Mouse (Mus musculus) layer of hippocampus, adult 18-20 months (tissue): ENCODE data around the gene Tgif2. TPM values are rescaled to one million over a fixed set of nuclear protein-coding genes. Genes with fewer than 3 reads are reported as not detected.
"Not testable (repeated sequence)": the region's sequence is repeated elsewhere in the genome, so short reads cannot be mapped to it uniquely, and the experiment has no call there.

Experiments used
- DNase-seq, 2 experiments: peaks; one replicate each; pipeline ENCODE4 v3.0.0; 2022; ENCODE audit warnings: low spot score in 2 of 2
- long read RNA-seq: library from polyadenylated mRNA; stranded (forward); transcript quantifications from one replicate; pipeline ENCODE4 v2.0.0, GENCODE M21; 2021
- total RNA-seq, 2 experiments: library from RNA; stranded (reverse); gene quantifications; 2 replicates each; pipeline ENCODE4 v1.2.3; 2021

The Tgif2 gene
- 1 to 10 TPM in 1 of 2 experiments, under 1 TPM in 1; 0.56 to 1.1 TPM for total RNA-seq
- long read RNA-seq, partial matches to known transcripts, result 0 of 4 reads
- long read RNA-seq, other reads (novel, unspliced or antisense), result 4 of 4 reads

- no peak for DNase-seq
These were observed at the start of gene Tgif2 for GRCm38 (mm10) chr2:156839319-156840191. Tgif2 (plus strand) TSS chr2:156840007.

GRCm38 (mm10) chr2:156798516-156798915 is 41.3 kb upstream of the Tgif2 start:
- no peak for DNase-seq

GRCm38 (mm10) chr2:156801045-156801444 is 38.8 kb upstream of the Tgif2 start:
- DNase-seq, result no peak

GRCm38 (mm10) chr2:156802116-156802515 is 37.7 kb upstream of the Tgif2 start:
- not testable (repeated sequence) for DNase-seq

GRCm38 (mm10) chr2:156803698-156804372 is 36.0 kb upstream of the Tgif2 start:
- no peak for DNase-seq

GRCm38 (mm10) chr2:156804589-156804988 is 35.2 kb upstream of the Tgif2 start:
- DNase-seq, result no peak

GRCm38 (mm10) chr2:156806886-156807285 is 32.9 kb upstream of the Tgif2 start:
- DNase-seq, result no peak

GRCm38 (mm10) chr2:156809579-156809978 is 30.2 kb upstream of the Tgif2 start:
- peak; percentile 29 to 78 for DNase-seq

- no peak for DNase-seq
These were observed 29.1 kb upstream of the Tgif2 start for GRCm38 (mm10) chr2:156810716-156811115.

GRCm38 (mm10) chr2:156811556-156811955 is 28.3 kb upstream of the Tgif2 start:
- DNase-seq, result no peak

GRCm38 (mm10) chr2:156814344-156814801 is 25.4 kb upstream of the Tgif2 start:
- DNase-seq, result no peak

- no peak for DNase-seq
These were observed 24.9 kb upstream of the Tgif2 start for GRCm38 (mm10) chr2:156814893-156815292.

- no peak for DNase-seq
These were observed 24.4 kb upstream of the Tgif2 start for GRCm38 (mm10) chr2:156815412-156815811.

- DNase-seq, result no peak
These were observed 23.7 kb upstream of the Tgif2 start for GRCm38 (mm10) chr2:156816116-156816515.

- DNase-seq, result not testable (repeated sequence)
These were observed 14.7 kb upstream of the Tgif2 start for GRCm38 (mm10) chr2:156825128-156825527.

- no peak for DNase-seq
These were observed 5.5 kb upstream of the Tgif2 start for GRCm38 (mm10) chr2:156834336-156834735.

GRCm38 (mm10) chr2:156838839-156839238 is 968 bp upstream of the Tgif2 start:
- no peak for DNase-seq

- peak; percentile 16 to 45 for DNase-seq
These were observed 657 bp downstream of the Tgif2 start for GRCm38 (mm10) chr2:156840301-156841027.

GRCm38 (mm10) chr2:156841028-156841840 is 1.4 kb downstream of the Tgif2 start:
- DNase-seq, result peak; percentile 52 to 76
